Mouse (Mus musculus) embryo, embryonic 10.5 days (tissue): Measurements from ENCODE around the gene Tulp3.
"Not testable (repeated sequence)": the region's sequence is repeated elsewhere in the genome, so short reads cannot be mapped to it uniquely, and the experiment has no call there.

Experiments
- DNase-seq: peaks from one replicate; pipeline ENCODE4 v3.0.0-alpha.2; 2015; ENCODE audit warnings: low spot score

Gene Tulp3

DNA sequence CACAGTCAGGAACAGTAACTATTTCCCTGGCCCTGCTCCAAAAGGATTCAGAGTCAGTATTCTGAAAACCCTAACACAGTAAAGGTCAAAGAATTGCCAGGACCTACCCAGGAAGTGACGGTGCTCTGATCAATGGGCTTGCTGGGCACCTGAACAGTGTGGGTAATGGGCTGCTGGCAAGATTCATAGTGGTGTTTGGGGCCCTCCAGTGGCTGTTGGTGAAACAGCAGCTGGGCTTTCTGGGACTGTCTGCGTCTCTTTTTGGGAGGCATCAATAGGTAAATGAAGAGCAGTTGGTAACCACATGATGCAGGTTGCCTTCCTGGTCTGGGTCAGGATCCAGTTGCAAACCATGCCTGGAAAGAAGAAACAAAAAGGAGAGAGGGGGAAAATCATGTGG, 3.3 kb upstream of the Tulp3 start:
- DNase-seq, result peak; percentile 80

DNA sequence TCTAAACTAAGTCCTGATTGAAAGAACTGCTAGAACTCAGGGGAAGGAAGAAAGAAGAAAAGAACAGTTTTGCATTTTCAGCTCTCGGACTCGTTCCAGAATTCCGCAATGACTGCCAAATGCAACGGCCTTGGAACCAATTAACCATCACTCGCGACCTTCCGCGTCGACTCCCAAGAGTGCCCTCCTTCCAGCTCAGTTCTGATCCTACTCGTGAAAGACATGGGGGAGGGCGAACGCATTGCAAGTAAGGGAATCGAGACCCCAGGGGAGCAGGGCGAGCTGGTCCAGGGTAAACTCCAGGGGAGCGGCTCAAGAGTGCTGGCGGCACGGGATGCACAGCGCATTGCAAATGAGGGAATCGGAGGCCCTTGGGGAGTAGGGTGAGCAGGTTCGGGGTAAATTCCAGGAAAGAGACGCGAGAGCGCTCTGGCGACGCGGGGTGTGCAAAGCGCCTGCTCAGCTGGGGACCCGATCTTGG, 410 bp downstream of the Tulp3 start:
- DNase-seq, result peak; percentile 72

DNA sequence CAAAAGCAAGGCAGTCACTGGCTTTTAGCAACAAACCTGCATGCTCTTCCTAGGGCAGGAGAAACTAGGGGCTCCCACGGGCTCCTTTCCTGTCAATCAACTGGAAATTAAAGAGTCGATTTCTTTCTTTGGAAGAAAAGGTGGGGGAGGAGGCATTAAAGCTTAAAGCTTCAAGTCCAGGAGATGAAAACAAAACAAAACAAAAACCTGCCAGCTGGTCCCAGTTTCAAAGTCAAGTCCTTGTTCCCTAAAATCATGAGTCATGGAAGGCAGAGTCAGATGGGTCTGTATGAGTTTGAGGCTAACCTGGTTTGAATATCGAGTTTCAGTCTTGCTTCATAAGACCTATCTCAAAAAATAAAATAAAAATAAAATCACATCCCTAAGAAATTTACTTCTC, 1.5 kb downstream of the Tulp3 start:
- DNase-seq, result no peak

DNA sequence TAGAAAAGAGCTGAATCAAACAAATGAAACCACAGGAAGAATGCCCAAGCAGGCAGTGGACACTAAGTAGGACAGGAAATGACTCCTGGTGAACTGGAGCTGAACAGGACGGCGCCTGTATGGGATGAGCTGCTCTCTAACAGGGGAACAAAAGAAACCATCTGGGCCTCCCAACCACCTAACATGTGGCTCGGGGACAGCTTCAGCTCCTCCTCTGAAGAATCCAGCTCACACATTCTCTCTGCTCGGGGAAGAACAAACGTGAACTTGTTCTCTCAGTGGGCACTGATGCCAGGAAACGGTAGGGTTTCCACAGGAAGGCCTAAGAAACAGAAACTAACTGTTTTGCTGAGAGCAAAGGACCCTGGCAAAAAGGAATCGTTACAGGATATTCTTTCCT, 5.9 kb downstream of the Tulp3 start:
- peak; percentile 42 for DNase-seq

DNA sequence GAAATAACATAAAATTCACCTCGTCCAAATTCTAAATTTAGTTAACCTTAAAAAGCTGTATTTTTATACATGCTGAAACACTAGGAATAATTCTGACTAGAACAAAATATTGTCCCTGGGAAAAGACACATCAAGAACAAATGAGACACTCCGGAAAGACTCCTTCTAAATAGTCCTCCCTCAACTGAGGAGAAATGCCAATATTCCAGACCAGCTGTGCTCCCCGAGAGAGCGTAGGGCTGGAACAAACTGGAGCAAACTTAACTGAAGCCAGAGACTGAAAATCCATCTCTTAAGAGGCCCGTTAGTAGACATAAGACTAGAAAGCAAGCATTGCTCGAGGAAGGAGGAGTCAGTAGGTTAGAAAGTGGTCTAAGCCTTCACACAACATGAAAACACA, 8.9 kb downstream of the Tulp3 start:
- no peak for DNase-seq

DNA sequence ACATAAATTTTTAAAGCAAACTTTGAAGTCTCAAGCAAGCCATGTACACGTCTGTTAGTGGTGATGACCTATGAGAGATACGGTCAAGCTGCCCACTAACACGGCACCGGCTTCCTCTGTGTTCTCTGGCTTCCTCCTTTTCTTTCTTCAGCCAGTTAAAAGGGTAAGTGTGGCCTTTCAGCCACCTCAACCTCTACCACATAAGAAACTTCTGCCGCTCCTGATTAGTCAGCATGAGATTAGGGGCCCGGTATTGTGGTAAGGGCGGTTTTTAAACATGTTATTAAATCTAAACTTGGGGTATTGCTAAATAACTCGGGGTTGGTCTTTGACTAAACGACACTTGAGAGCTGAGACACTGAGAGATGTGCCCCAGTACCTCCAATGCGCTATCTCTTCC, 10.0 kb downstream of the Tulp3 start:
- DNase-seq, result no peak

DNA sequence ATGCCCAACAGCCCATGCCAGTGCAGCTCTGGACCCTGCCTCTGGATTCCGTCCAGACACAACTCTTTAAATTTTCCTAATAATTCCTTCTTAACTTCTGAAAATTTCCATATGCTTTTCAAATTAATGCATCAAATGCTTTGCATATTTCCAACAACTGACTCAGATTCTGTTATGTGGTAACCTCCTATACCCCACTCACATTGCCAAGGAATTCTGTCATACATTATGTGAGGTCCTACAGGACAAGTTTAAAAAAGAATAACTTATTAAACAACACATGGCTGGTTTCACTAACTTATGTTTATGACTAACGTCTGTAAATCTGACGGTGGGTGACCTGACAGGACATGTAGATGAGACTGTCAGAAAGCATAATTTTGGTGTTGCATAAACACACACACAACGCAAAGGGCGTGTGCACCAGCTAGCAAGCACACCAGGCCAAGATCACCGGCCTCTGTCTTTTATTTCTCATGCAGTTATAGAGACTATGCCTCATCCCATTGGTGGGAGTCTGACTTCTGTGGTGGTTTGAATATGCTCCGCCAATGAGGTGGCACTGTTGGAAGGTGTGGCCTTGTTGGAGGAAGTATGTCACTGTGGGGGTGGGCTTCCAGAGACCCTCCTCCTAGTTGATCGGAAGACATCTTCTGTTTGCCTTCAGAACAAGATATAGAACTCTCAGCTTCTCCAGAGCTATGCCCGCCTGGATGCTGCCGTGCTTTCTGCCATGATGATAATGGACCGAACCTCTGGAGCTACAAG, 13.5 kb downstream of the Tulp3 start:
- DNase-seq, result no peak

DNA sequence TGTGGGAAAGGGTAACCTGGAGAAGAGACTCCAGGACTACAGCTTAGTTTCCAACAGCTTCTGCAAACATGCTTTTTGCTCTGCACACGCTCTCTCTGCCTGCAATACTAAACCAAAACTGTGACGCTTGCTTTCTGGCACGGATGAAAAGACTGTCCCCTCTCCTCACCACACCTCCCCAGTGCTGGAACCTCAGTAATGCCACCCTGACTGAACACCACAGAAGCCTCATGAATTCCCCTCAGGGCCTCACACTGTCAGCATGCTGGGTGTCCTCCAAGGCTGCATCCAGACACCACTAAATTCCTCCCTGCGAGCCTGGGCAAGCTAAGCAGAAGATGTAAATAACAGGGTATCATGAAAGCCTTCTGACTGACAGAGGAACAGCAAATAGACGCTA, 16.8 kb downstream of the Tulp3 start:
- DNase-seq, result no peak

DNA sequence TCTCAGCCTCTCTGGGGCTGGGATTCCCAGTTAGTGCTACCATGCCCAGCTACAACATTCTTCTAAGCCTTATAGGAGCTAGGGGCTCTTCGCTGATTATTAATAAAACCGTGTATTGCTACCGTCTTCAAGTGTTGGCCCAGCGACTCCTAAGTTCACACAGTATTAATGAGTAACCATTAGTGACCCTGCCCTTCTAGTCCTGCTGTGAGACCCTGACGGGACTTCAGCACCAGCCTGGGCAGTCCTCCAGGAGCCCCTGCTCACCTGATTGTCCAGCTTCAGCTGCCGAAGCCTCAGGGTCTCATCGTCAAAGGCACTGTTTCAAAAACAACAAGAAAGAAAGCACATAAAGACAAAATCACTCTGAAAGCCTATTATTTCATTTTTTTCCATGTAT, 18.2 kb downstream of the Tulp3 start:
- DNase-seq, result no peak

DNA sequence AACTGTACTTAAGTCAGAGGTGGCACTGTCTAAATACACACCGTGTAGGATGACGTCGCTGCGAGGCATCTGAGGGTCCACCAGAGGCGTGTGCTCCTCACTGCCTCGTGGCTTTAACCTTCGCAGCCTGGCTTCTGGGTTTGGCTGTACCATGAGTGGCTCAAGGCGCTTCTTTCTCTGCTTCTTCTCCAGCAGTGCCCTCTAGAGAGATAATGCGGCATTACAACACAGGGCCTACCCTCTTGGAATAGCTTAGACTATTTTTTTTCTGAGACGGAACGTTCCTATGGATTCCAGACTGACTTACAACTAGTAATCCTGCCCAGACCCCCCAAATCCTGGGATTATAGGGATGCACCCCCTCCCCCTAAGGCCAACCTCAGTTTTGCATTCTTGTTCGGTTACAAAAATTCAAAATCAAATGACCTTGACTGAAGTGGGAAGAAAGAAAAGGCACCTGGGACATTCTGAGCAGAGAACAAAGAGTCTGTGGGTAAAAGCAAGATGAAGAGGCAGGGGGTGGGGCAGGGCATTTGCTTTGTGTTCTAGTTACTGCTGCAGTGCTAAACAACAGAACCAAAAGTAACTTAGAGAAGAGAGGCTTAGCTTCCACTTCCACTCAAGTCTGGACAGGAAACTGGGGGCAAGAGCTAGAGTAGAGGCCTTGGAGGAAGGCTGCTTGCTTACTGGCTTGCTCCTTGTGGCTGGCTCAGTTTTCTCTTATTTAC, 21.1 kb downstream of the Tulp3 start:
- peak; percentile 92 for DNase-seq

DNA sequence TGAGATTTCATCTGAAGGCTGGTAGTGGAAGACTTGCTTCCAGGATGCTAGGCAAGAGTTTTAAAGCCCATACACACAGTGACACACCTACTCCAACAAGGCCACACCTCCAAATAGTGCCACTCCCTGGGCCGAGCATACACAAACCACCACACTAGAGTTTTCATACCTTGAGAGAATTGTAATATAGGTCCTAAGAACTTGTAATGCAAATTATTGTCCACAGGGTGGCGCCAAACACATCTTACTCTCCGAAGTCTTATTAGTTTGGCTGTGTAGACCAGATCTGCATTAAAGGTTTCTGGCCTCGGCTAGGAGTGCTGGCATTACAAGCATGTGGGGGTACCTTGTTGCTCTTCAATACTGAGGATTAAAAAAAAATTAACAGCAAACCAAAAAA, 37.3 kb downstream of the Tulp3 start:
- DNase-seq, result peak; percentile 87

DNA sequence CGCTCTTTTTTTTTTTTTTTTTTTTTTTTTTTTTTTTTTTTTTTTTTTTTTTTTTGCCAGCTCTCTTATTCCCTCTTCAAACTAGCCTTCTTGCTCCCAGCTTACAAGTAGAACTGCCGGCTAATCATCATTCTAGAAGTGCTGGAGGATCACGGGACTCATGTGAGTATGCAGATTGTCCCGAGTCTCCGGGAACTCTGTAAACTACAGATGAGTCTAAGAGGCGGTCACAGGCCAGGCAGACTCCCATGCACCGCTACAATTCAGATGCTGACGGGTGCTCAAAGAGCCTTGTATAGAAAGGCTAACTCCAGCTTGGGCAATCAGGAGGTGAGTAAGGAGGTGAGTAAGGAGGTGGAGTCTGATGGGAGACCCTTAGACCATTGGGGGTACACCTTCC, 40.1 kb downstream of the Tulp3 start:
- DNase-seq, result no peak

DNA sequence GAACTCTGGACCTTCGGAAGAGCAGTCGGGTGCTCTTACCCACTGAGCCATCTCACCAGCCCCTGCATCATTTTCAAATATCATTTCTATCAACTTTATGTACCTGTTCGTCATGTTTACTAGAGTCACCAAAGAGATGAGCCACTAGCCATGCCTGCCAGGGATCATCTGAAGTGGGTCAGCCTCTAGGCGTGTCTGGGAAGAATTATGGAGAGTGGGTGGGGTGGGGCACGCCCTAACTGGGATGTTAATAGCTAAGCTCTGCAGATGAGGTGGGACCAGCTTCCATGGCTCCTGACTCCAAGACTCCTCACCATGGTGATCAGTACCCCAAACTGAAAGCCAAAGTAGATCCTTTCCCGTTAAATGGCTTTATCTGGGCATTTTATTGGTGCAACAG, 40.9 kb downstream of the Tulp3 start:
- no peak for DNase-seq

DNA sequence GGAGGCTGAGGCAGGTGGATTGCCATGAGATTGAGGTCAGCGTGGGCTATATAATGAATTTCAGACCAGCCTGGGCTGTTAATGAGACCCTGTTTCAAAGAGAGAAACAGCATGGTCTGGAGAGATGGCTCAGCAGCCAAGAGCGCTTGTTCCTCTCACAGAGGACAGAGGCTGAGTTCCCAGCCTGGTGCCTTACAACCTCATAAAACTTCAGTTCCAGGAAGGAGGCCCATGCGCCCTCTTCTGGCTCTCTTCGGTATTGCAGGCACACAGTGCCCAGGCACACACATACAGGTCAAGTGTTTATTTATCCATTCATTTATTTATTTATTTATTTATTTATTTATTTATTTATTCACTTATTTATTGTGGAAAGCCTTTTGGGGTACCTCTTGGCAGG, 47.3 kb downstream of the Tulp3 start:
- DNase-seq, result peak; percentile 89

DNA sequence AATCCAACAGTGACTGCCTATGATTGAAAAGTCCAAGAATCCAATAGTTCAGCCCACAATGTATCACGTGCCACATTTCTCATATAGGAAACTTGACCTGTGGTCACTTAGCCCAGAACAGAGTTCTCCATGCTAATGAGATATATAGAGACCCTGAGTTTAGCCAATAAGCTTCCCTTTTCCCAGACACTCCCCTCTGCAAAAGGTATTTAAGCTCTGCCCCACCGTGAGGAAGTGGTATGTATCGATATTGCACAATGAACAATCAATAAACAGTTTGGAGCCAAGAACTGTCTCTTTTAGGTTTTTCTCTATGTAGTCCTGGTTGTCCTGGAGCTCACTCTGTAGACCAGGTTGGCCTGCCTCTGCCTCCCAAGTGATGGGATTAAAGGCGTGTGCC, 50.9 kb downstream of the Tulp3 start:
- no peak for DNase-seq

DNA sequence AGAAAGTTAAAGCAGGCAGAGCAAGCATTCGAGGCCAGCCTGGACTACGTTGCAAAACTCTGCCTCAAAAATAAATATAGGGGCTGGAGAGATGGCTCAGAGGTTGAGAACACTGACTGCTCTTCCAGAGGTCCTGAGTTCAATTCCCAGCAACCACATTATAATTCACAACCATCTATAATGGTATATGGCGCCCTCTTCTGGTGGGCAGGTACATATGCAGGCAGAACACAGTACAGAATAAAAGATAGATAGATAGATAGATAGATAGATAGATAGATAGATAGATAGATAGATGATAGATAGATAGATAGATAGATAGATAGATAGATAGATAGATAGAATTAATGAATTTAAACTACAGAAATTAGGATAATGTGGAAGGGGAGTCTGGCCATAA, 53.0 kb downstream of the Tulp3 start:
- DNase-seq, result not testable (repeated sequence)

DNA sequence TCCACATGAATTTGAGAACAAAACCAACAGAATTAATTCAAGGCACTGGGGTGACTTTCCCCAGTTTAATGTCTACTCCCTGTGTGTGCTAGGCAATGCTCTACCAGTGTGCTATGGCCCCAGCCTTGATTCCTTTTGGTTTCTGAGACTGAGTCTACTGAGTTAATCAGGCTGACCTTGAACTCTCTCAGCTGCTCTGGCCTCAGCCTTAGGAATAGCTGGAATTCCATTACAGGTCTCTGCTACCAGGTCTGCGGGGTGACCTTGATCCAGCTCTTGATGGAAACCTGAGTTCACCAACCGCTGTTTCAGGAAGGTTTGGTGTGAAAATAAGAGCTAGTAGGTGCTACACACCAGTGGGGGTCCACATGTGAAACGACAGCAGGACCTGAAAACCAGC, 53.8 kb downstream of the Tulp3 start:
- DNase-seq, result no peak

DNA sequence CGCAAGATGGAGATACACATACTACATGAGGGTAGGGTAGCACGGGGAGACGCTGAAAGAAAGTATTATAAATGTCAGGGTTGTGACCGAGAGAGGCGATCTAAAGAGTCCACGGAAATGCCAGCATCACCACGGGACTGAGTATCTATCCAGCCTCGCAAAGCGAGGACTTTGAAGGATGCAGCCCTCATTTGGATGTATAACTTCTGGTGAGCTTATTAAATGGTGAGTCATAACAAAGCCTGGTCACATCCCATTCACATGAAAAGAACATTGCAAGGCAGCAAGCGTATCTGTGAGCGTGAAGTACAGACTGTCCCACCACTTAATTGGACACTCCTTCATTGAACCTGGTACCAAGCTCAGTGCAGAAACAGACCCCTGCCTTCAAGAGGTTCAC, 54.2 kb downstream of the Tulp3 start:
- DNase-seq, result no peak

DNA sequence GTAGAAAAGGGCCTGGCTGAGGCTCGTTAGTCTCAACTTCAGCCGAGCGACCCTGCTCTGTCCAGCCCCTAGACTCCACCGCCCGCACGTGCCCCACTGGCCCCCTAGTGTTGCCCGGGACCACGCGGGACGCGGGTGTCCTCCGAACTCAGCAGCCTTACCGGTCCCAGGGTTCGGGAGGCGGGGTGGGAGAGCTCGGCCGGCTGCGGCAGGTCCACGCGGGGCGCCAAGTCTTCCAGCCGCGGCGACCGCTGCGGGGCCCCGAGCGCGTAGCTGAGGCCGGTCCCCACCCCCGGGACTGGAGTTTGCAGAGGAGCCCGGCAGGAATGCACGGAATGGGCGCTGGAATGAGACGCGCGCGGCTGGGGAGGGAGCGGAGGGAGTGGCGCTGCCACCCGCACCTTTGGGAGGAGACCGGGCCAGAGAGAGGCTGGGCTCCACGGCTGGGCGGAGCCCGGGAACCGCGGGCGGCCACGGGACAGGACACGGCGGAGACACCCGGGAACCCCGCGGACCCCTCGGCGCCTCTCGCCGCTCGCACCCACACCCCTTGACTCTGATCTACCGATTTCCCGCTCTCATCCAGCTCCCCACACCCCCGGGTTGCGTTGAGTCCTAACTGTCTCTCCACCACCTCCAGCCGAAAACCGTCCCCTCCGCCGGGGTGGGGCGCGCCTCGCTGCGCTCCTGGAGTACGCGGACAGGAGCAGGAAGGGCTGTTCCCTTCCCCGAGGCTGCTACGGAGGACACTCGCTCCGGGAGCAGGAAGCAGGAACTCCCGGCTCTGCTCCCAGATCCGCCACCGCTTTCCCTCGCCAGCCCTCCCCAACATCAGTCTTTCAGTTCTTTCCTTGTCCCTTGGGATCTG, 55.3 kb downstream of the Tulp3 start, which contains the start of gene Tead4:
Gene Tead4, minus strand, starts transcription at position 690 of the 868 bp plus-strand sequence.
- peak; percentile 59 for DNase-seq

DNA sequence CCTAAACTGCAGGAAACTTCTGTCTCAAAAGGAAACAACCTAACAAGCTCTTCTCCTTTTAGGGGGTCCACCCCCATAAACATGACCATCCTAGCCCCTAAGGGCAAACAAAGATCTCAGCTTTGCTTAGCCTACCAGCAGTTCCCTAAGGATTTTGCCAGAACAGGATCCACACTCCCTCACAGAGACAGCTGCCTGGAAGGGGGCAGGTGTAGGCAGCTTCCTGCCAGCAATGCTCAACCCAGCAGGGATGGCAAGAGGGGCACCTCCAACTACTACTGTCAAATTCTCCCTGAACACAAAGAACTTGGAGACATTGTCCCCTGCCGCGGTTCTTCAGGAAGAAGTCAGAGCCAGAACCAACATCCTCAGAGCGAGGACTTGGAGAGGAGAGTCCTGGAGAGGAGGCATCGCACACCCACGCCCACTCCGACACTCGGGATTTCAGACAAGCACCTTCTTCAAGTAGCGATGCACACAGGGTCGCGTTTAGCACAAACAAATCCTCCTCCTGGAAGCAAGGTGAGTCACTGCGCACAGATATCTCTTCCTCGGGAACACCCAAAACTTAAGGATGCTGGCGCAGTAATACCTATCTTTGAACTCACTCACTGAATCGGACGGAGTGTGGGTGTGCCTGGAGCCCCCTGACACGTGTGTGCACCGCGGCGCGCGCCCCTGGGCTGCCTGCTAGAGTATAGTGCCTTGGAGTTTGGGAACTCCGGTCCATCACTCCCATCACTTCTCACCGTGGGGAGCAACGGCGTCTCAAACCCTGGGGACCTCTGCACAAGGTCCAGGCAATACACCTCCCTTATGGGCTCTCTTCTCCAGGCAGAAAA, 56.1 kb downstream of the Tulp3 start:
- DNase-seq, result peak; percentile 50

DNA sequence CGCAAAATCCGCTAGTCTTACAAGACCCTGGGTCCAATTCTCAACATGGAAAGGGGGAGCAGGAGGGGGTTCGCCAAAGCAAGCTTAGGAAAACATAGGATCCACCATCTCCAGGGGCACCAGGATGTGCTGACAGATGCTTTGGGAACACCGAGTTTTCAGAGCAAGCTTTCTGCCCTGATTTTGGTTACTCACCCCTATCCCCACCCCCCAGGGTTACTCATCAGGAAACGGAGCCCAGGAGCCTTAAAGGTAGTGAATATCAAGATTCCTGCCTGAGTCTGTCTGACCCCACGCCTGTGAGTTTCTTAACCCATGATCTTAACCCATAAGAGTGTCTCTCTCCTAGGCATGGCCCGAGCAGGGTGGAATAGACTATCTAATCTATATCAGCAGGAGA, 57.4 kb downstream of the Tulp3 start:
- no peak for DNase-seq
